ENCODE assay signal across 7 mouse cellular contexts in the genomic region with DNA sequence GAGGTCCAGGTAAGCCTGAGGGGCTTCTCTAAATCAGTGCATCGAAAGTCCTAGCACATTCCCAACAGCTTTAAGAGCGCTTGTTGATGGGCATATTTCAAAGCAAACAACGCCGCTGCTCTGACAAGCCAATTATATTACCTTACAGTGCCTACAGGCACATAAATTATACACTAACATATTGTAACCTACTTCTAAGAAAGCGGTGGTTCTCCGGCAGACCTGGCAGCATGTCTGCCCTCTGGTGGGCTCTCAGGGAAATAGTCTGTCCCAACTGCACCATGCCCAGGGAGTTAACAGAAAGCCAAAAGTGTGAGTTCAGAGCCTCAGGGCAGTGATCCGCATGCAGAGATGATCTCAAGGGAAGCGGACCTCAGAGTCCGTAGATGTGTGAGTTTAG.
A peak's percentile ranks its signal among the peaks of the same experiment; 100 is the strongest.
DNase-seq lines count a peak whose midpoint lies in the region; ATAC-seq lines count a peak whose summit lies in the region.

No protein-coding gene starts in this region.

- peak; percentile 70 for DNase-seq in CD4-positive, CD25-positive, alpha-beta regulatory T cell, adult 2 months (ENCODE audit: low read depth, low spot score)
- DNase-seq in NIH3T3 (ENCODE audit: low read depth): peak; percentile 70
- peak; percentile 52 for DNase-seq in cerebellum, adult 9-11 months
- DNase-seq in kidney, postnatal 14 days: peak; percentile 50
- peak; percentile 16 to 29 for DNase-seq in lung, adult 18-20 months
- peak; percentile 16 for DNase-seq in ovary, postnatal 14 days (ENCODE audit: low spot score)

- ATAC-seq in frontal cortex, adult (ENCODE audit: low TSS enrichment): peak; percentile 83

Comparison
In these comparisons a context has a peak if more than half of its experiments do, and no peak if none do; other contexts are left out.
1. Peak in every context shown above with its lines: DNase-seq and ATAC-seq.
2. DNase-seq: peak in every context shown above with its lines; median percentile 70 in CD4-positive, CD25-positive, alpha-beta regulatory T cell, adult 2 months; 70 in NIH3T3; 52 in cerebellum, adult 9-11 months; 50 in kidney, postnatal 14 days; 22 in lung, adult 18-20 months; 16 in ovary, postnatal 14 days.